Mouse (Mus musculus) hematopoietic stem cell, adult 5-6 weeks (primary cell): ENCODE measurements around the gene Alyref. TPM values are rescaled to one million over a fixed set of nuclear protein-coding genes. Genes with fewer than 3 reads are reported as not detected.

Experiments
- total RNA-seq: library from RNA; stranded (forward); fragments of 172-1452, 232-1000 nt; gene quantifications from 2 replicates; pipeline ENCODE4 v1.2.3, GENCODE M21; 2017

The Alyref gene
- total RNA-seq, 1 experiment from 2014 or later = 110 TPM

Other genes with a start within 250 kb of the Alyref start
- 814 and 932 TPM in 2 replicates for gene Actg1, start 249.8 kb downstream of the Alyref start, total RNA-seq
- gene Fscn2, start 236.8 kb downstream of the Alyref start, total RNA-seq = 0.15 TPM in 1 of 2 replicates, not detected in the other
- 9.9 and 20.1 TPM in 2 replicates for gene Faap100, start 219.6 kb downstream of the Alyref start, total RNA-seq
- gene Nploc4, start 160.7 kb downstream of the Alyref start, total RNA-seq = 30.3 and 43.1 TPM in 2 replicates
- not detected in 2 replicates for gene Tspan10, start 155.7 kb downstream of the Alyref start, total RNA-seq
- gene Pde6g, start 144.9 kb downstream of the Alyref start, total RNA-seq = not detected in 2 replicates
- gene Oxld1, start 140.3 kb downstream of the Alyref start, total RNA-seq = 10.2 and 12.0 TPM in 2 replicates
- 58.3 and 96.4 TPM in 2 replicates for gene Ccdc137, start 140.2 kb downstream of the Alyref start, total RNA-seq
- 12.8 and 24.0 TPM in 2 replicates for gene Arl16, start 130.8 kb downstream of the Alyref start, total RNA-seq
- 63.4 and 112 TPM in 2 replicates for gene Mrpl12, start 113.8 kb downstream of the Alyref start, total RNA-seq
- gene Slc25a10, start 106.5 kb downstream of the Alyref start, total RNA-seq = 10.8 and 11.4 TPM in 2 replicates
- gene Gcgr, start 67.7 kb downstream of the Alyref start, total RNA-seq = not detected in 2 replicates
- 11.6 and 21.4 TPM in 2 replicates for gene Mcrip1, start 48.6 kb downstream of the Alyref start, total RNA-seq
- not detected in 2 replicates for gene Ppp1r27, start 47.2 kb downstream of the Alyref start, total RNA-seq
- gene P4hb, start 25.1 kb downstream of the Alyref start, total RNA-seq = 384 and 534 TPM in 2 replicates
- gene Arhgdia, start 16.7 kb downstream of the Alyref start, total RNA-seq = 110 and 120 TPM in 2 replicates
- 18.1 and 32.6 TPM in 2 replicates for gene Anapc11, start 56 bp upstream of the Alyref start, total RNA-seq
- not detected in 2 replicates for gene Npb, start 10.1 kb upstream of the Alyref start, total RNA-seq
- 38.6 and 41.7 TPM in 2 replicates for gene Pcyt2, start 19.6 kb upstream of the Alyref start, total RNA-seq
- 52.4 and 56.7 TPM in 2 replicates for gene Sirt7, start 26.9 kb upstream of the Alyref start, total RNA-seq
- gene Mafg, start 35.2 kb upstream of the Alyref start, total RNA-seq = 18.1 and 33.2 TPM in 2 replicates
- gene Pycr1, start 45.4 kb upstream of the Alyref start, total RNA-seq = 0.88 and 2.1 TPM in 2 replicates
- gene Myadml2, start 49.8 kb upstream of the Alyref start, total RNA-seq = 0.94 TPM in 1 of 2 replicates, not detected in the other
- not detected in 2 replicates for gene Notum, start 62.8 kb upstream of the Alyref start, total RNA-seq
- gene Aspscr1, start 74.6 kb upstream of the Alyref start, total RNA-seq = 37.1 and 48.8 TPM in 2 replicates
- gene Cenpx, start 115.4 kb upstream of the Alyref start, total RNA-seq = 58.2 and 91.7 TPM in 2 replicates
- 34.2 and 34.5 TPM in 2 replicates for gene Lrrc45, start 115.6 kb upstream of the Alyref start, total RNA-seq
- not detected in 2 replicates for gene Rac3, start 123.1 kb upstream of the Alyref start, total RNA-seq
- gene Dcxr, start 128.9 kb upstream of the Alyref start, total RNA-seq = 12.5 and 21.0 TPM in 2 replicates
- gene Cbr2, start 133.7 kb upstream of the Alyref start, total RNA-seq = not detected in 2 replicates
- gene Hmga1b, start 164.4 kb upstream of the Alyref start, total RNA-seq = 10.3 and 10.5 TPM in 2 replicates
- gene Rfng, start 185.8 kb upstream of the Alyref start, total RNA-seq = 2.6 and 4.0 TPM in 2 replicates
- gene Gps1, start 185.9 kb upstream of the Alyref start, total RNA-seq = 58.1 and 67.2 TPM in 2 replicates
- gene Dus1l, start 198.0 kb upstream of the Alyref start, total RNA-seq = 28.9 and 38.7 TPM in 2 replicates
- gene Fasn, start 226.2 kb upstream of the Alyref start, total RNA-seq = 26.1 and 46.4 TPM in 2 replicates